Mouse (Mus musculus): Measurements from ENCODE around the gene Usp4. TPM values are rescaled to one million over a fixed set of nuclear protein-coding genes. Genes with fewer than 3 reads are reported as not detected.
"Not testable (repeated sequence)": the region's sequence is repeated elsewhere in the genome, so short reads cannot be mapped to it uniquely, and the experiment has no call there.

Usp4 gene
- polyA plus RNA-seq (2012; rRNA removed), result 116 and 128 TPM in 2 replicates

DNA sequence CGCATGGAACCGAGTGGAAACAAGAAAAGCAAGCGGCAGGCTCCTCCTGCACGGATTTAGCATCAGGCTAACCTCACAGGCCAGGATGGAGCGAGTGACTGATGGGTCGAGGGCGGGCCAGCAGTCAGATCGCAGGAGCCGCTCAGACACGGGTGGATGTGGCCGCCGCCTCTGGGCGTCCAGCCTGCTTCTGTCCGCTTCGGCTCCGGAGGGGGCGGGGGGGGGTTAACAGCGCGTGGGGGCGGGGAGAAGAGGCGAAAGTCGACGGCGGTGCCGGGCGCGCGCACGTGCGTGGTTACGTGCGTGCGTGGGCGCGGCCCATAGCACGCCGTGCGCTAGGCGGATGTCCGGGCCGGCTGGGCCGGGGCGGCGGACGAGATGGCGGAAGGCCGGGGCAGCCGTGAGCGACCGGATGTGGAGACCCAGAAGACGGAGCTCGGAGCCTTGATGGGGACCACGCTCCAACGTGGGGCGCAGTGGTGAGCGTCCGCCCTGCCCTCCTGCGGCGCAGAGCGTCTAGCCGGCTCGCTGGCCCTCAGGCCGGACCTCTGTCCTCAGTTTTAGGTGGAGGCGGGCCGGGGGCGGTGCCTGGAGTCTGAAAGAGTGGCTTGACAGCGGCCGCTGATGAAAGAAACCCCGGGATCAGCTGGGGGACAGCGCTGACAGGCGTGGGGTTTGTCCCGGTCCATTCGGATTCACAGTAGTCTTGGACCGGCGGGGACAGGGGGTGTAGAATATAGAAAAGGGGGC is at the start of gene Usp4:
Usp4 (plus strand) TSS at position 314 of the 750 bp plus-strand sequence.
- peak; percentile 56 to 87 for DNase-seq (ENCODE audit: extremely low spot score in 1 of 2, low spot score in 1 of 2)

DNA sequence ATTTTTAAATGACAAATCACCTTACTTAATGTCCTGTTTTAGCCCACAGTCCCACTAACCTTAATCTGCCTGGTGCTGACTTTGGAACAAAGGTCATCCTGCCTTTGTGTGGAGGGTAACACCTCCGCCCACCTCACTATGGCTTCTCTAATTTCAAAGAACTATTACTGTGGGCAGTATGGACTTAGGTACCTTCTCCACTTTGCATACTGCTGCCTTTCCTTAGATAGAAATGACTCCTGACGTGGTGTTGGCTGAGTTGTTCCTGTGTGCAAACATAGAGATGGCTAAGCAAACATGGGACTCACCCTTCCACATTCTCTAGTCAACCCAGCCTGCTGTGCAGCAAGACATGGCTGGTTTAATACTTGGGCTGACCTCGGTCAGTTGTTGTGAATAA is 45.8 kb upstream of the Usp4 start:
- DNase-seq (ENCODE audit: extremely low spot score in 1 of 2, low spot score in 1 of 2), result no peak

DNA sequence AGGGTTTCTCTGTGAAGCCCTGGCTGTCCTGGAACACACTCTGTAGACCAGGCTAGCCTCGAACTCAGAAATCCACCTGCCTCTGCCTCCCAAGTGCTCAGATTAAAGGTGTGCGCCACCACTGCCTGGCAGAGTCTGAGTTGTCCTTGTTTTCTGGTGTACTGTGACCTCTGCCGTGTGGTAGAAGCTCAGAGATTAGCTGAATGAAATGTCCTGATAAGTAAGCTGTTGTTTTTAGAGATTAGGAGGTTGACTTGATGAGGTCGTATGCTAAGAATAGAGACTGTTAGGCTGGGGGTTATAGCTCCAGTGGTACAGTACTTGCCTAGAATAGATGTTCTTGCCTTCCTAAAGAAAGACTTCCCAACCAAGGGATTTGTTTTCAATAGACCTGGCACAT is 42.9 kb upstream of the Usp4 start:
- no peak for DNase-seq (ENCODE audit: extremely low spot score in 1 of 2, low spot score in 1 of 2)

DNA sequence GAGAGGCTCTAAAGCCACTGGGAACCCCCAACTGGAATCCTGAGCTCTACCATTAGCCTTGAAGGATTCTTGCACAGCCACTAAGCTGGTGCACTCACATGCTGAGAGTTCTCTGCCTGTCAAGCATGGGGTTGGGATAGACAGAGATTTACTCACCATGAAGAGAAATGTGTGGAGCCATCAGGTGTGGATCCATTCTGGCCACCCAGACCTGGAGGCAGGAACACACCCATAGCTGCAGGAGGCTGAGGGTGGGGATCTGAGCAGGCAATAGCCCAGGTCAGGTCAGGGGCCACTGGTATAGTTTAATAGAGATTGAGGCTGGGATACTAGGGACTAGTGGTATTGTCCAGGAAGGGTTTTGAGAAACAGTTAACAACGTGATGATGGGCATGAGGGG is 42.5 kb upstream of the Usp4 start:
- no peak for DNase-seq (ENCODE audit: extremely low spot score in 1 of 2, low spot score in 1 of 2)

DNA sequence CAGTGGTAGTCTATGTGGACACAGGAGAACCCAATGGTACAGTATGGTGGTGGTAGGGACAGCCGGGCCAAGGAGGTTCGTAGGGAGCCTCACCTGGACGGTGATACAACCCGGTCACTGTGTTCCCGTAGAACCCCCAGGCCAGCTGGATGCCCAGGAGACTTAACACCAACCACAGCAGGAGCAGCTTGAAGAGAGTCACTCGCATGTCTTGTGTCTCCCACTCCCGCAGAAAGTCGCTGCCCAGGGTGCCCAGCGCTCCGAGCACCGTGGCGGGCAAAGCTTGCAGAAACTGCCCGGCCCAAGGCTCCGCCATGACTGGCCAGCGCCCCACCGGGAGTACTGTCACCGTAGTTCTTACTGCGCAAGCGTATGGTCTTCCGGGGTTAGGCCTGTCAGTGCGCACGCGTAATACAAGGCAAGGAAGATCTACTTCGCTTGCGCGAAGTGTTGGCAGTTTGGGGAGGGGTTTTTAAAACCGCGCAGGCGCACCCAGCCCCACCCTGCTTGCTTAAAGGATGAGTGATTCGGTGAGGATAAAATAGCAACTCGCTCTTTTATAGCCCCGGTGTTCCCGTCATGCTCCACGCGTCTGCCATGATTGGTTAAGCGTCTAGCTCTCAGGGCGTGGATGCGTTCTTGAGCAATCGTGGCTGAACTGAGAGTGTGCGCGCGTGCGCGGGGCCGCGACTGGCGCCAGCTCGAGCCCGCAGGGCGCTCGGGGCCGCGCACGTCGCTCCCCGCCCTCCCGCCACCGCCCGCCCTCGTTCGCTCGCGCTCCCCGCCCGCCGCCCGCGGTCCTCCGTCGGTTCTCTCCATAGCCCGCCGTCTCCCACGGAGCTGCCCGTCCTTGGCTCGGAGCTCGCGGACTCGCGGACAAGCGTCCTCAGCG is 41.8 kb upstream of the Usp4 start, which contains the start of the genes Rhoa and Tcta:
Rhoa (plus strand) TSS at position 501 of the 892 bp plus-strand sequence.
Tcta (minus strand) TSS at position 532 of the 892 bp plus-strand sequence.
- peak; percentile 100 for DNase-seq (ENCODE audit: extremely low spot score in 1 of 2, low spot score in 1 of 2)

DNA sequence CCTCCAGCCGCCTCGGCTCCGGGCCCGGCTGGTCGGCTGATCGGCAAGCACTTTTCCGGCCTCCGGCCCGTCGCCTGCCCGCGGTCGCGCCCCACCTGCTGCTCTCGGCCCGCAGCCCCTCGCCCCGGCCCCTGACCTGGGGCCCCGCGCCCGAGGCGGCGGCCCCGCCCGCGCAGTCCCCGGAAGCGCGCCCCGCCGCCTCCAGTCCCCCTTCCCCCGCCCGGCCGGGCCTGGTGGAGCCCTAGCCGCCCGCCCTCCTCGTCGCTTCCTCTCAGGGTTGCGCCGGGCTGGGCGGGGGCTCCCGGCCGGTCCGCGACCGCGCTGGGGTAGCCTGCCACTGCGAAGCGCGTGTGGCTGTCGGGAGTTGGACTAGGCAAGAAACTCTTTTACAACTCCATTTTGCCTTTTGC is 41.1 kb upstream of the Usp4 start:
- peak in 1 of 2 experiments; percentile 46 for DNase-seq (ENCODE audit: extremely low spot score in 1 of 2, low spot score in 1 of 2)

DNA sequence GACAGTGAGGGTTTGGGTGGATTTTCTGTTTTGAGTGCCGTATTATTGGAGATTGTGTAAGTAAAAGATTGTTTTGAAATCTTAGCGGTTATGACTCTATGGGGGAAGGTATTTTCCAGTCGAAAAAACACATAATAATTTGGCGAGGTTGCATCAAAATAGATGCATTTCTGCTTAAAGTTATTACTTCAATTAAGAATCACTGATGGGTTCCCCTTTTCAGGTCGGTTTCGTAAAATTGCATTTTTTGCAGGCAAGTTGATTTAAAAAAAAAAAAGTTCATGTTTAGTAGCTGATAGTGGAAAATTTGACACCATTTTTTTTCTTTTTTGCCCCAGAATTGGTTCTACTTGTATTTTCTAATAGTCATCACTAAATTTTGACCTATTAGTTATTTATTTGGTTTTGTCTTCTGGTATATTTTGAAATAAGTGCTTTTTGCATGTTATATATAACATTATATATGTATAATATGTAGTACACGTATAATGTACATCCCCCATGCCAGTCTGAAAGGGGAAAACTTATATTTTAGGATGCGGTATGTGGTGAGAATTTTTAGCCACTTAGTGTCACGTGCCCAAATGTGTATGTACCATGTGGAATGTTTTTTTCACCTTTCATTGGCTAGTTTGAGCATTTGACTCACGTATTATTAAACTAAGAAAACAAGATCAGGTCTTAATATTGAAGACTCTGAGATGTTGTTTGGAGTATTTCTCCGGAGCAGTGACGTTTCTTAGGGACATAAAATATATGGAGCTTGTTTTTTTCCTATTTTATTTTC is 40.4 kb upstream of the Usp4 start:
- DNase-seq (ENCODE audit: extremely low spot score in 1 of 2, low spot score in 1 of 2), result no peak

DNA sequence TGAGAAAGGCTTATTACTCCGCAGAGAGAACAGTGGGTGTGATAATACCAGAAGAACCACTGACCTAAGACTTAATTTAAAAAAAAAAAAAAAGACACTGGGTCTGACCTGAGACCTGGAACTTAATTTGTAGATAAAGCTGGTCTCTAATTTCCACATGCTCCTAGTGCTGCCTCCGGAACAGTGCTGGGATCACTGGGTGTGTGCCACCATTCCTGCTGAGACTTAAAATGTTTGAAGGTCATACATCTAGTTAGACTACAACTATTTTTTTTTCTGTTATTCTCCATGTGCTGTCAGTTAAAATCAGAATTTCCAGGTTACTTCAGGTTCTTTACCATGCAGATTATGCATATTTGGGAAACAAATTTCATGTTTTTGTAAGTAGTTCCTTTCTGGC is 39.5 kb upstream of the Usp4 start:
- DNase-seq (ENCODE audit: extremely low spot score in 1 of 2, low spot score in 1 of 2), result no peak

DNA sequence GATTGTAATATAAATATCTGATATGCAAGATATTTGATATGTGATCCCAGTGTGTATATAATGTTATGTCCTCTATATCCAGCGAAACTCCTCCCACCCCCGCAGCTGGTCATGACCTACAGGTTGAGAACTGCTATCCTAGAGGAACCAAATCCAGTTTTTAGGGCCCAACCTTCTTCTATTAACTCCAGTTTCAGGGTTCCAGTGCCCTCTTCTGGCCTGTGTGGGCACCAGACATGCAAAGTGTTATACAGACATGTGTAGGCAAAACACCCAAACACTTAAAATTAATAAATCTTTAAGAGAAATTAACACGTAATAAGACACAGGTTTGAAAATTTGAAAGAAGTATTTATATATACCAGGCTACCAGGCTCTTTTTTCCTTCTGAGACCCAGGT is 30.1 kb upstream of the Usp4 start:
- no peak for DNase-seq (ENCODE audit: extremely low spot score in 1 of 2, low spot score in 1 of 2)

DNA sequence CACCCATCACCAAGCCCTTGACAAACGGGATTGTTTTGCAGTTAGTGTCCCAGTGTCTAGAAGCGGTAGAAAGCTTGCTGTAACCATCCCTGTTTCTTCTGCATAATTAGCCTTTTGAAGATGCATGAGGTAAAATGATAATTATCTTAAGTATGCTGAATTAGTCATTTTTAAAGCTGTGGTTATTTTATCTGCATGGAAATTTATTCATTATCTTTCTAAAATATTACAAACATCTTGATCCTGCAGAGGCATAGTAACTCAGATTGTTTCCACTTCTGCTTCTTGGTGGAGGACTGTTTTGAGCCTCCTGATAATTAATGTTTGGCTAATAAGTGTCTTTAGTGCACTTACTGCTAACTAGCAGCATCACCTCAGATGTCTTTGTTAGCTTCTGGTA is 29.2 kb upstream of the Usp4 start:
- no peak for DNase-seq (ENCODE audit: extremely low spot score in 1 of 2, low spot score in 1 of 2)

DNA sequence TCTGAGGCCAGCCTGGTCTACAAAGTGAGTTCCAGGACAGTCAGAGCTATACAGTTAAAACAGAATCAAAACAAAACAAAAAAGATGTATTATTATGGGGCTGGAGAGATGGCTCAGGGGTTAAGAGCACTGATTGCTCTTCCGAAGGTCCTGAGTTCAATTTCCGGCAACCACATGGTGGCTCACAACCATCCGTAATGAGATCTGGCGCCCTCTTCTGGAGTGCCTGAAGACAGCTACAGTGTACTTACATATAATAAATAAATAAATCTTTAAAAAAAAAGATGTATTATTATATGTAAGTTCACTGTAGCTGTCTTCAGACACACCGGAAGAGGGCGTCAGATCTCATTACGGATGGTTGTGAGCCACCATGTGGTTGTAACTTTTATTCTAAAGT is 25.6 kb upstream of the Usp4 start:
- DNase-seq (ENCODE audit: extremely low spot score in 1 of 2, low spot score in 1 of 2), result not testable (repeated sequence)

DNA sequence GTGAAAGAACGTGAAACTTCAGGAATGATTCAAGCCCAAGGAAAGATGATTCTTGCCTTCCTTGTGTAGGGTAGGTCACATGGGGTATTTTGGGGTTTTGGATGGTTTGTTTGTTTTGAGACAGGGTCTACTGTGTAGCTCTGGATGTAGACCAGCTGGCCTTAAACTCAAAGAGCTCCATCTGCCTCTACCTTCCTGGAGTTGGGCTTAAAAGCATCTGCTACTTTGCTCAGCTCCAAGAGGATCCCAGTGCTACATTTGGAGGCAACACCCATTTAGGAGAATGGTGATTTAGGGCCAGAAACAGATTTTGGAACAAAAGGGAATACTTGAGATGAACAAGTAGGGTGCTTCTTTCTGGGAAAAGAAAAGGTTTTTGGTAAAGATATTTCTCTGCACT is 22.9 kb upstream of the Usp4 start:
- DNase-seq (ENCODE audit: extremely low spot score in 1 of 2, low spot score in 1 of 2), result no peak

DNA sequence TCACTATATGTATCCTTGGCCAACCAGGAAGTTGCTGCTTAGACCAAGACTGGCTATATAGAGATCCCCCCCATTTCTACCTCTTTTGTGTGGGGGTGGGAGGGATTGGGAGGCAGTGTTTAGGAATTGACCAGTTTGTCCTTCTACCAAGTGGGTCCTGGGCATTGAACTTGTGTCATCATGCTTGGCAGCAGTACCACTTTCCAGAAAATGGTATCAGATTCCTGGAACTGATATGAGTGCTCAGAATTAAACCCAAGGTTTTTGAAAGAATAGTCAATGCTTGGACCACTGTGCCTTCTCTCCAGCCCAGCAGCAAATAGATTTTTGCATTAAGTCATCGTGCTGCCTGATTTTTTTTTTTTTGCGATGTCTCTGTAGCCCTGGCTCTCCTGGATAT is 21.8 kb upstream of the Usp4 start:
- no peak for DNase-seq (ENCODE audit: extremely low spot score in 1 of 2, low spot score in 1 of 2)

DNA sequence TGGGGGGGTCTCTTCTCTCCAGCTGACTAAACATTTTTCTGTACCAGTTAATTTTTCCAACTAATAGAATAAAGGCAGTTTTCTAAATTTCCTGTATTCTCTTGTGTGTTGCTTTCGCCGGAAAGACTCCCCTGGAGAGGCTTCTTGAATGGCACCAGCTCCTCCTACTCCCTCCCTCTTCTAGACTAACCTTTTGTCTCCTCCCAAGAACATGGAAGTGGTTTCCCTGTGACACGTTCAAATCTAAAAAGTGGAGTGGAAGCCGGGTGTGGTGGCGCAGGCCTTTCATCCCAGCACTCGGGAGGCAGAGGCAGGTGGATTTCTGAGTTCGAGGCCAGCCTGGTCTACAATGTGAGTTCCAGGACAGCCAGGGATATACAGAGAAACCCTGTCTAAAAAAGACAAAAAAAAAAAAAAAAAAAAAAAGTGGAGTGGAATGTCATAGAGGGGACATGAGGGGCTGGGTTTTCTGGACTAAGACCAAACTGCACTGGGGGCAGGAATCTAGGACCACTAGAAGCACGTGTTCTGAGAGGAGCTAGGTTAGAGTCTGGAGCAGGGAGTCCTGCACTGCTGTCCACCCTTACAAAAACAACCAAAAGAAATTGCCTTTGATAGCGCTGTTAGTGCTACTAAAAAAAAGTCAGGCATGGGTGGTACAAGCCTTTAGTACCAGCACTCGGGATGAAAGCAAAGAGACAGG is 9.7 kb upstream of the Usp4 start:
- DNase-seq (ENCODE audit: extremely low spot score in 1 of 2, low spot score in 1 of 2), result no peak

DNA sequence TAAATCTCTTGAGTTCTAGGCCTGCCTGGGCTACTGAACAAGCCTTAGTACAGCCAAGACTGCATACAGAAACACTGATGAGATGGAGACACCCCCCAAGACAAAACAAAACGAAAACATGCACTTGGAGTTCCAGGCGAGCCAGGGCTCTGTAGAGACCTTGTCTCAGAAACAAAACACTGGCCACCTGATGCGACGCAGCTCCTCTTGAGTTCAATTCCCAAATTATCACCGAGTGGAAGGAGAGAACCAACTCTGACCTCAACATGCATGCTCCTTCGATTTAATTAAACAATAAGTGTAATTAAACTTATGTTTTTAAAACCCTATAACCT is 9.1 kb upstream of the Usp4 start:
- DNase-seq (ENCODE audit: extremely low spot score in 1 of 2, low spot score in 1 of 2), result no peak

DNA sequence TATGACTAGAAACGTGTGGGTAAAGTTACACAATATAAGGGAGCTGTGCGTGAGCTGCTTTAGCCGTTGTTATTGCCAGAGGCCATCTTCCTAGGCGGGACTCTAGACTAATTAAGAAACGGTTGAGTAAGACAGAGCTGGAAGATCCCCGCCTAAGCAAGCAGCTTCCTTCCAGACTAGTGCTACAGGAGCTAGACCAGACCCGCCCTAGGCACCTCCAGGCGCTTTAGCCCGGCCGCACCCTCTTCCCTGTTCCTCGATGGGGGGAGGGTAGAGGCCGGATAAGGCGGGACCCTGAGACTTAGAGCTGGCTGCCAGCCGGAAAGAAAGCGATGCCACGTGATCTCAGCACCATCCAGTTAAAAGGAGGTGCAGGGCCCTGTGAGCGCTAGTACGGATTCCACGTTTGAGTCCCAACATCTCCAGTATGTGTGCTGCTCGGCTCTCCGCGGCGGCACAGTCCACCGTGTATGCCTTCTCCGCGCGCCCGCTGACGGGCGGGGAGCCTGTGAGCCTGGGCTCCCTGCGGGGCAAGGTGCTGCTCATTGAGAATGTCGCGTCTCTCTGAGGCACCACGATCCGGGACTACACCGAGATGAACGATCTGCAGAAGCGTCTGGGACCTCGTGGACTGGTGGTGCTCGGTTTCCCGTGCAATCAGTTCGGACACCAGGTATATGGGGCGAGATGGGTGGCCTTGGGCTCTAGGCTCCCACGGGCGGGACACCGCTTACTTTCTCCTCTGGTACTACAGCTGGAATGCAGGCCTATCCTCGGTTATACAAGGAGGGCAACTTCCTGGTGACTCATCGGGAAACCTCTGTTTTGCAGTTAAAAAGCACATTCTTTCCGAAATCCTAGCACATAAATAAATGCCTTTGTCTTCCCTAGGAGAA is 8.5 kb upstream of the Usp4 start, which contains the start of gene Gpx1:
Gpx1 (plus strand) TSS at position 18 of the 896 bp plus-strand sequence.
- peak; percentile 72 to 88 for DNase-seq (ENCODE audit: extremely low spot score in 1 of 2, low spot score in 1 of 2)

DNA sequence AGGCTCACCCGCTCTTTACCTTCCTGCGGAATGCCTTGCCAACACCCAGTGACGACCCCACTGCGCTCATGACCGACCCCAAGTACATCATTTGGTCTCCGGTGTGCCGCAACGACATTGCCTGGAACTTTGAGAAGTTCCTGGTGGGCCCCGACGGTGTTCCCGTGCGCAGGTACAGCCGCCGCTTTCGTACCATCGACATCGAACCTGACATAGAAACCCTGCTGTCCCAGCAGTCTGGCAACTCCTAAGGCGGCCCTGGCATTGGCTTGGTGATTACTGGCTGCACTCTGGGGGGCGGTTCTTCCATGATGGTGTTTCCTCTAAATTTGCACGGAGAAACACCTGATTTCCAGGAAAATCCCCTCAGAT is 7.8 kb upstream of the Usp4 start:
- no peak for DNase-seq (ENCODE audit: extremely low spot score in 1 of 2, low spot score in 1 of 2)

DNA sequence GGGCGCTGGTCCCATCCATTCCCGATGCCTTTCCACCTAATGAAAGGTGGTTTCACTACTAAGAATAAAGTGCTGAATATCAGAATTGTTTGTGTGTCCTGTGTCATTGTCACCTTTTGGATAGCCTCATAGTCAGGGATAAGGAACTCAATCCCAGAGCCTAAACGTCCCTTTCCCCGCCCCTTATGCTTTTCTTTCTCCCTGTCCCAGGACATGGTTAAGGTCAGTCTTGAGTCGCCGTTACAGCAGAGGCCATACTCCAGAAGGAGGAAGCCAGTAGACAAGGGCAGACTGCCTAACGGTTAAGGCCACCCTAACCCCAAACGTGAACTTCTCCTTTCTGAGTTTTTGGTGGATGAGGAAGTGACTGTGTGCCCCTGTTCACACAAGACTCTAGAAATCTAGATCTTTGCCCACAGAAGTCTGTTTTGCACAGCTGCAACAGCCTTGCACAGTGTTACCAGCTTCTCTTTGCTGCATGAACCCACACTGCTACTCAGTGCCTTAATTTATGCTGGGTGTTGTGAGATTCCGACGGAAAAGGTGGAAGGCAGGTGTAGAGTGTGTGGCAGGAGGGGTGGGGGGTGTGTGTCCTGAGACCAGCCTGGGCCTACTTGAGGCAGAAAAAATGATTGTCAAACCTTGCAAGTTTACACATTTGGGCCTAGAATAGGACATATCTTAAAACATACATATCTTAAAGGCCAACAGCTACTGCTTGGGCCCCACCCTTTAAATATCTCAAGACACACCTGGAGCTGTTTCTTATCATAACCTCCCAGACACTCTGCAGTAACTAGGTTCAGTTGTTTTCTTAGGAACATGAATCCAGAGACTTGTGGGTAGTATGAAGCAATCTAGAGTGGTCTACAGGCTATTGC is 7.2 kb upstream of the Usp4 start:
- DNase-seq (ENCODE audit: extremely low spot score in 1 of 2, low spot score in 1 of 2), result no peak

DNA sequence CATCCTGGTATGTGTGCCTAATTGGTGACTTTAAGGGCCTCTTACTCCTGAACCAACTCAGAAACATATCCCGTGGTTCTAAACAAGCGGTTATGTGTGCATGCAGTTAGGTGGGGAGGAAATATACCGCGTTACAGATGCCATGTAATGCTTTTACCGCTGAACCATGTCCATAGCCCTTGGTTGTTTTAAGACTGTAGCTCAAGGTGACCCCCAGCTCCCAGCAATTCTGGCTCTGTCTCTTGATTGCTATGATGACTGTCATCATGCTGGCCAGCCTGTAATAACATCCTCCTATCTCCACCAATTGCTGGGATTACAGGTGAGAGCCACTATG is 6.5 kb upstream of the Usp4 start:
- no peak for DNase-seq (ENCODE audit: extremely low spot score in 1 of 2, low spot score in 1 of 2)

Measured in frontal cortex, adult 2 months (tissue).